Mouse (Mus musculus) limb, embryonic 12.5 days (tissue): ENCODE measurements around the gene Fer. TPM values are rescaled to one million over a fixed set of nuclear protein-coding genes. Genes with fewer than 3 reads are reported as not detected.

ENCODE experiments used
- ATAC-seq: fragments of 200-750 bp; cut with Nextera tagmentation; 2 replicates; pipeline ENCODE4 v1.8.0; 2017; ENCODE audit warnings: low read depth, moderate TSS enrichment; ENCODE audit not compliant: insufficient number of reproducible peaks, insufficient read depth, low FRiP score, low TSS enrichment
- H3K27ac ChIP-seq: fragments of 300-500 bp; sonication (generic); 2 replicates; pipeline ENCODE4 v1.5.1; 2016; ENCODE audit warnings: mild to moderate bottlenecking, moderate library complexity
- H3K27me3 ChIP-seq: fragments of 300-500 bp; sonication (generic); 2 replicates; pipeline ENCODE4 v1.6.1; 2016; ENCODE audit warnings: mild to moderate bottlenecking, moderate library complexity
- H3K36me3 ChIP-seq: fragments of 300-500 bp; sonication (generic); 2 replicates; pipeline ENCODE4 v1.6.1; 2016; ENCODE audit warnings: mild to moderate bottlenecking, moderate library complexity
- H3K4me1 ChIP-seq: fragments of 300-500 bp; sonication (generic); replicated peaks from 2 replicates; pipeline ENCODE4 v1.6.1; 2016
- H3K4me2 ChIP-seq: fragments of 300-500 bp; sonication (generic); 2 replicates; pipeline ENCODE4 v1.6.1; 2016; ENCODE audit warnings: mild to moderate bottlenecking, moderate library complexity
- H3K4me3 ChIP-seq: fragments of 300-500 bp; sonication (generic); replicated peaks from 2 replicates; pipeline ENCODE4 v1.5.1; 2016; ENCODE audit warnings: mild to moderate bottlenecking
- H3K9ac ChIP-seq: fragments of 300-500 bp; sonication (generic); replicated peaks from 2 replicates; pipeline ENCODE4 v1.6.1; 2016; ENCODE audit warnings: mild to moderate bottlenecking, moderate library complexity
- H3K9me3 ChIP-seq: fragments of 300-500 bp; sonication (generic); 2 replicates; pipeline ENCODE4 v1.6.1; 2016; ENCODE audit warnings: mild to moderate bottlenecking, moderate library complexity
- WGBS: fragments of 180-500 bp; shearing (Covaris S2); methylation state at CpG from one replicate; pipeline ENCODE4 v1.1.7; 2016; 5-methylcytosine and 5-hydroxymethylcytosine counted together
- polyA plus RNA-seq: library from polyadenylated mRNA; unstranded; fragments of >200 nt; fragmentation: Nextera tagmentation; extraction: Ambion mirVana; gene quantifications from 2 replicates; pipeline ENCODE4 v1.2.1, GENCODE M21; 2016

Gene Fer
- polyA plus RNA-seq, 1 experiment from 2014 or later, result 27.0 TPM

DNA sequence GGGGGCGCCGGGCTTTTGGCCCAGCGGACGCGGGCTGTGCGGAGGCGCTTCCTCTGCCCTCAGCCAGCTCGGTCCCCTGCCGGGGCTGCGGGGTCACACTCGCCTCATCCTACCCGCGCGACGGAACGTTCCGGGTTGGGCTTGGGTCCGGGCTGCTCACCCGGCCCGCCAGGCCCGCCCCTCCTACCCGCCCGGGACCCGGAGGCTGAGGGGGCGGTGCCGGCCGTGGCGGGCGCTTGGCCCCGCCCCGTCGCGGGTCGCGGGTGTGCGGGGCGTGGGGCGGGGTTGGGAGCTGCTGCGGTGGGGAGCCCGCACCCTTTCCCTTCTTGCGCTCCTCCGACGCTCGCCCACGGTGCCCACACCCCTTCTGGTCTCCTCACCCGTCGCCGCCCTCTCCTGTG is 1.3 kb downstream of the Fer start:
- H3K4me1 ChIP-seq, result peaks cover 4% of the 10 kb centered on the region

GRCm38 (mm10) chr17:63871773-63872172 is 8.9 kb downstream of the Fer start:
- no peak overlapping the region for H3K27ac ChIP-seq
- H3K4me3 ChIP-seq, result no peak overlapping the region
- ATAC-seq, result no peak
- H3K9ac ChIP-seq, result no peak overlapping the region
- no peaks in the 10 kb centered on the region for H3K9me3 ChIP-seq
- H3K36me3 ChIP-seq, result no peaks in the 10 kb centered on the region
- H3K4me1 ChIP-seq, result no peaks in the 10 kb centered on the region
- H3K27me3 ChIP-seq, result no peaks in the 10 kb centered on the region
- H3K4me2 ChIP-seq, result no peak overlapping the region
- 91% methylated on average over 7 of the region's 7 CpGs for WGBS

More for the DNA sequence above, 1.3 kb downstream of the Fer start:
- peak; percentile 72 for ATAC-seq
- Histone ChIP-seq H3K4me2 (peak overlapping the region; percentile 84), H3K27me3 (no peaks in the 10 kb centered on the region), H3K27ac (peak overlapping the region; percentile 70), H3K4me3 (peak overlapping the region; percentile 86), H3K9me3 (no peaks in the 10 kb centered on the region), H3K36me3 (no peaks in the 10 kb centered on the region), H3K9ac (peak overlapping the region; percentile 84)
- under 1% methylated on average over 47 of the region's 48 CpGs for whole genome bisulfite sequencing

- Histone ChIP-seq H3K4me2 (no peak overlapping the region), H3K9me3 (no peaks in the 10 kb centered on the region), H3K4me3 (no peak overlapping the region), H3K27me3 (no peaks in the 10 kb centered on the region), H3K27ac (no peak overlapping the region), H3K36me3 (no peaks in the 10 kb centered on the region), H3K9ac (no peak overlapping the region), H3K4me1 (no peaks in the 10 kb centered on the region)
- 88% methylated on average over 4 of the region's 4 CpGs for WGBS
- no peak for ATAC-seq
Measured at GRCm38 (mm10) chr17:63878889-63879288, 16.0 kb downstream of the Fer start.

GRCm38 (mm10) chr17:63880009-63880408 is 17.1 kb downstream of the Fer start:
- ATAC-seq, result no peak
- Histone ChIP-seq H3K9ac (no peak overlapping the region), H3K27me3 (no peaks in the 10 kb centered on the region), H3K27ac (no peak overlapping the region), H3K9me3 (no peaks in the 10 kb centered on the region), H3K4me2 (no peak overlapping the region), H3K4me3 (no peak overlapping the region), H3K4me1 (no peaks in the 10 kb centered on the region), H3K36me3 (no peaks in the 10 kb centered on the region)
- WGBS, result 89% methylated on average over 4 of the region's 4 CpGs

- no peaks in the 10 kb centered on the region for H3K4me1 ChIP-seq
- H3K4me3 ChIP-seq, result no peak overlapping the region
- no peaks in the 10 kb centered on the region for H3K9me3 ChIP-seq
- no peak for ATAC-seq
- H3K27ac ChIP-seq, result no peak overlapping the region
- WGBS, result 94% methylated on average over 2 of the region's 2 CpGs
- H3K4me2 ChIP-seq, result no peak overlapping the region
- no peak overlapping the region for H3K9ac ChIP-seq
- H3K36me3 ChIP-seq, result no peaks in the 10 kb centered on the region
- H3K27me3 ChIP-seq, result no peaks in the 10 kb centered on the region
Measured at GRCm38 (mm10) chr17:63886988-63887387, 24.1 kb downstream of the Fer start.

DNA sequence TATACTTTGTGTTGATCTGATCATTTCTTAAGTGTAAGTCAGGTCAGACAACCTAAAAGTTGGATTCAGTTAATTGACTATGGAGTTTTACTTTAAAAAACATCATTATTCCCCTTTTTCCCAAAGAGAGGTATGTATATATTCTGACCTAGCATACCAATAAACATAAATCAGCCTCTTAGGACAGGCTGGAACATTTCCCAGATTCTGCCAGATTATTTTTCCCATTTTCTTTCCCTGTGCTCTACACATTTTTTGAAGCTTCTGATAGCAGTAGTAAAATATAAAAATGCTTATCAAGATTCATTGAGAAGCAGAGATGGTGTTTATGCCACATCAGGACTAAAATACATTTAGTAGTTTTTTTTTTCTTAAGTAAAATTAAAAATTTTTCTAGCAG is 27.7 kb downstream of the Fer start:
- Histone ChIP-seq H3K9ac (no peak overlapping the region), H3K9me3 (no peaks in the 10 kb centered on the region), H3K27ac (no peak overlapping the region), H3K4me3 (no peak overlapping the region), H3K27me3 (no peaks in the 10 kb centered on the region), H3K4me1 (no peaks in the 10 kb centered on the region), H3K4me2 (no peak overlapping the region), H3K36me3 (no peaks in the 10 kb centered on the region)
- ATAC-seq, result no peak

DNA sequence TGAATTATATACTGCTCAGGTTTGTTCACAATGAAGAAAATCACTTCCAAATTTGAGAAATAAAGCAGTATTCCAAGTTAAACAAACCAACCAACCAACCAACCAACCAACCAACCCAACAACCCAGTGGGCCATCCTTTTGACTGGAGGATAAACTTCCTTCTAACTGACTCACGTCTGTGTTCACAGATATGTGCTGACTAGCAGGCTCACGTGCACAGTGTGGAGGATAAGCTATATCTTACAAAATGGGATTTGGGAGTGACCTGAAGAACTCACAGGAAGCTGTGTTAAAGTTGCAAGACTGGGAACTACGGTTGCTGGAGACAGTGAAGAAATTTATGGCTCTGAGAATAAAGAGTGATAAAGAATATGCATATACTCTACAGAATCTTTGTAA is 33.0 kb downstream of the Fer start:
- Histone ChIP-seq H3K27me3 (no peaks in the 10 kb centered on the region), H3K9me3 (no peaks in the 10 kb centered on the region), H3K4me1 (0 out of 2 replicates have a peak, but pooled peaks cover 2% of the 10 kb centered on the region), H3K27ac (no peak overlapping the region), H3K9ac (no peak overlapping the region), H3K4me3 (no peak overlapping the region), H3K4me2 (no peak overlapping the region), H3K36me3 (0 out of 2 replicates have a peak, but pooled peaks cover 8% of the 10 kb centered on the region)
- ATAC-seq, result no peak
- 86% methylated on average over 3 of the region's 3 CpGs for WGBS

DNA sequence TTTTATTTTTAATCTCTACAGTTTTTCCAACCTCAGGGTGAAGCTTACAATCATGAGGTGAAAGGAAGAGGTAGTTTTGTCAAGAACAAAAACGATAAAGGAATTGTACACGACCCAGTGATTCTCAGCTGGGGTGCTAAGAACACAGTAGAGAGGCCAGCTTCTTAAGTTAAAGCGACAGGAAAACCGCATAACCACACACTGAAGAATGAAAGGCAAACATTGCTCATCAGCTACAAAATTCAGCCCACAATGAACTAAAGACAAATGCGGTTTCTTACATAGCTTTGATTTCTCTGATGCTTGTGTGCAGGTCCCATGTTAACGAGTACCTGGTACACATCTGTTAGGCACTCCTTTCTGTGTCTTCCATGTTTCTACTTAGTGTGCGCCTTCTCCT is 34.2 kb downstream of the Fer start:
- Histone ChIP-seq H3K9ac (no peak overlapping the region), H3K27me3 (no peaks in the 10 kb centered on the region), H3K9me3 (no peaks in the 10 kb centered on the region), H3K4me2 (no peak overlapping the region), H3K36me3 (0 out of 2 replicates have a peak, but pooled peaks cover 8% of the 10 kb centered on the region), H3K4me1 (0 out of 2 replicates have a peak, but pooled peaks cover 2% of the 10 kb centered on the region), H3K27ac (no peak overlapping the region), H3K4me3 (no peak overlapping the region)
- WGBS, result 89% methylated on average over 7 of the region's 7 CpGs
- ATAC-seq, result no peak

GRCm38 (mm10) chr17:63909297-63909696 is 46.4 kb downstream of the Fer start:
- Histone ChIP-seq H3K9me3 (0 out of 2 replicates have a peak, but pooled peaks cover 3% of the 10 kb centered on the region), H3K27ac (no peak overlapping the region), H3K27me3 (no peaks in the 10 kb centered on the region), H3K4me3 (no peak overlapping the region), H3K9ac (no peak overlapping the region), H3K4me2 (no peak overlapping the region), H3K36me3 (0 out of 2 replicates have a peak, but pooled peaks cover 2% of the 10 kb centered on the region), H3K4me1 (no peaks in the 10 kb centered on the region)
- no peak for ATAC-seq
- 98% methylated on average over 4 of the region's 4 CpGs for WGBS

DNA sequence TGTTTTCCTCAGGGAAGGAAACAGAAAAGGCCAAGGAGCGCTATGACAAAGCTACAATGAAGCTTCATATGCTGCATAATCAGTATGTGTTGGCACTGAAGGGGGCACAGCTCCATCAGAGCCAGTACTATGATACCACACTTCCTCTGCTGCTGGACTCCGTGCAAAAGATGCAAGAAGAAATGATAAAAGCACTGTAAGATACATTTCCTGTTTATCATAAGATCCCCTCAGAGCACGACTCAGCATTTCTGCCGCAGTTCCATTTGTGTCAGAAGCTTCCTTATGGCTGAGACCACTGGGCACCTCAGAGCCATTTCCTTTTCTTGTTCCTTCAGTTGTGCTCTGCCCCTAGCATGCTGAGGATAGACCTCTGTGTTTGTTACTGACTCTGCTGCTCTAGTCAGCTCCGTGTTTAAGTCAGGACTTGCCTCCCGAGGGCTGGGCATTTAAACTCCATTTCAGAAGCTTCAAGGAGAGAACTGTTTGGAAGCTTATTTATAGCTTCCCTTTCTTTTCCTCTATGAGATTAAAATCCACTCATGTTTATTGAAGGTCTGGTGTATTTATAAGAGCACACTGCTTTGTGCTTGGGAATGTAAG is 58.8 kb downstream of the Fer start:
- Histone ChIP-seq H3K9ac (no peak overlapping the region), H3K36me3 (0 out of 2 replicates have a peak, but pooled peaks cover 5% of the 10 kb centered on the region), H3K4me1 (no peaks in the 10 kb centered on the region), H3K4me3 (no peak overlapping the region), H3K4me2 (no peak overlapping the region), H3K27me3 (no peaks in the 10 kb centered on the region), H3K9me3 (no peaks in the 10 kb centered on the region), H3K27ac (no peak overlapping the region)
- ATAC-seq, result no peak
- WGBS, result 77% methylated on average over 6 of the region's 6 CpGs

GRCm38 (mm10) chr17:63925581-63925980 is 62.7 kb downstream of the Fer start:
- Histone ChIP-seq H3K36me3 (0 out of 2 replicates have a peak, but pooled peaks cover 8% of the 10 kb centered on the region), H3K27ac (no peak overlapping the region), H3K27me3 (no peaks in the 10 kb centered on the region), H3K4me2 (no peak overlapping the region), H3K4me3 (no peak overlapping the region), H3K4me1 (no peaks in the 10 kb centered on the region), H3K9me3 (no peaks in the 10 kb centered on the region), H3K9ac (no peak overlapping the region)
- ATAC-seq, result no peak
- WGBS, result 79% methylated on average over 3 of the region's 3 CpGs

DNA sequence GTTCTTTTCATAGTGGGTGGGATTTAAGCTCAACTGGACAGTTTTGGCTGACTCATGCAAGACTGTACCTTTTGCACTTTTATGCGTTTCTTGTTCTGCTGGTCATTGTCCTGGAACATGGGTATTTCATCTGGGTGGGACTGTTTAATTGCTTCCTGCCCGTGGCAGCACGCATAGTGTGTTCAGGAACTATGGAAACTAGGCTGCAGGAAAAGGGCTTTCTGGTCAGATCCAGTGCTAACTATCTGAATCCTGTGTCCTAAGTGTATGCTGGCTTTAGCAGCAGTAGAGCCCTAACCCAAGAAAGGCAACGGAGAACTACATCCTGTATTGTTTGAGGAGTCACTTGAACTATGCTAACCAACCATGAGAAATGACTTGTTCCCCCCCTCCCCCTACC is 67.8 kb downstream of the Fer start:
- Histone ChIP-seq H3K36me3 (peaks cover 14% of the 10 kb centered on the region), H3K9me3 (no peaks in the 10 kb centered on the region), H3K27me3 (no peaks in the 10 kb centered on the region), H3K4me1 (no peaks in the 10 kb centered on the region), H3K4me2 (no peak overlapping the region), H3K9ac (no peak overlapping the region), H3K4me3 (no peak overlapping the region), H3K27ac (no peak overlapping the region)
- no peak for ATAC-seq
- WGBS, result 64% methylated on average over 4 of the region's 4 CpGs
